Mouse (Mus musculus): ENCODE measurements at regions not wholly inside any gene's neighbourhood (a gene's known extent, or its start where the extent isn't known, plus 50 kb on each side); places are given as distances from the start of the nearest gene placed in this dataset.

DNA sequence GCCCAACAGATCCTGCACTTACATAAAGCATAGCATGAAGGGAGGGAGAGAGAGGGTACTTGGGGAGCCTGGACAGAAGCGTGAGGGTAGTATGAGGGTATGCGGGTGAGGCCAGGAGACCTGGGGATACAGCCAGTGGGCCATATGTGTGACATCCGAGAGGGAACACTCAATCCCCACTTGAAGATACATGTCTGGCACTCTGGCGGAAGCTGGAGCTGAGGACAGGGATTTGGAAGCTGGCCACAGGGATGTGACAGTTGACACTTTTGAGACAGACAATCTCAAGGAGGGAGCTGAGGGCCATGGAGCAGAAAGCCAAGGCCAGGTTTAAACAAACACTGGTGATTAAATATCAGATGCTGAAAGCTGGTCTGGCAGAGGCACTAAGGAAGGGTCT lies 127.9 kb downstream of the Sall1 start:
- TF ChIP-seq POLR2A (IDR thresholded peaks at IDR 0.05; ENCODE audit: borderline replicate concordance, extremely low read depth, low read depth, low read length) (no peak), CTCF (IDR thresholded peaks at IDR 0.05; ENCODE audit: insufficient read depth, low read length) (no peak)

Data from lung, adult 2 months (tissue).